Mouse (Mus musculus) c-Kit-positive CD71-negative TER-119-negative erythroid progenitor cells, embryonic 14.5 days (primary cell): ENCODE results near the gene AC124108.1.

Source experiments
- DNase-seq: peaks from one replicate; pipeline ENCODE4 v3.0.0-alpha.2; 2013; ENCODE audit warnings: low read depth

AC124108.1 gene

DNA sequence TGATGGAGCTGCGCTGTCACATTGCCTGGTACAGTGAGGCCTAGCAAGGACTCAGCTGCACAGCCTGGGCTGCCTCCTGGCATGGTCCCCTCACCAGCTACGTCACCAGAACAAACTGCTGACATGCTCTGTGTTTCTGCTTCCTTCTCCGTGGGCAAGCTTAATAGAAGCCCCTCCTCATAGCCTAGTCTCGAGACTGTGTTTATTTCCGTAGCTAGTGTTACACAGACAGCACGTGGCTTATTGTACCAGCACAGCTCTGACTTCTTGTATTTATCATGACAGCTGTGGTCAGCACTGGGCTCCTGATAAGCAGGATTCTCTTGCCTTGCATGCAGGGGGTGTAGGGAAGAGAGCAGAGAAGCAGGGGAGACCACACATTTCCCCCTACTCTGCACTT is 54.9 kb downstream of the AC124108.1 start:
- peak; percentile 37 for DNase-seq

GRCm38 (mm10) chr1:132246641-132247040 is 55.4 kb downstream of the AC124108.1 start:
- DNase-seq, result no peak

- DNase-seq, result no peak
Observed at GRCm38 (mm10) chr1:132254467-132254866, 63.2 kb downstream of the AC124108.1 start.
